Mouse (Mus musculus): ENCODE measurements around the gene Micu1. TPM values are rescaled to one million over a fixed set of nuclear protein-coding genes. Genes with fewer than 3 reads are reported as not detected.
A peak's percentile ranks its signal among the peaks of the same experiment; 100 is the strongest.

The Micu1 gene
- polyA plus RNA-seq, 1 experiment from 2014 or later: 65.0 TPM

DNA sequence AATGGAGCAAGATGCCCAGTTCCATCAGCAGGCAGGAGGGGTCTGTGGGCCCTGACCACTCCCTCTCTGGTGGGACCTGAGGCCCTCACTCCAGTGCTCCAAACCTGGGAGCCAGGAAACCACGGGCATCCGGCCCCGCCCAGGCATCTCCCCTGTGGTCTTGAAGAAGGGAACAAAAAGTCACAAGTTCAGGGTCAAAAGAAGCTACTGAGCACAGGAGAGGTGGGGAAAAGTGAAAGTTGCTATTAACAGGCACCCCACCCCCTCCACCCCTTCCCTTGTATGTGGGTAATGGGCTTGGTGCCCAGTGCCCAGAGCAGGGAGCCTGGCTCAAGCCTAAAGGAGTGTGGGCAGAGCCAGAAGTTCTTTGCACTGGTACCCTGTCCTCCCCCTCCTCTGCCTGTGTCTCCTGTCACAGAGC, 194.6 kb downstream of the Micu1 start:
- H3K36me3 ChIP-seq (ENCODE audit: control insufficient read depth, insufficient read depth, low read length): peaks cover 4% of the 10 kb centered on the region; the same call in 1 of the 2 replicates
- H3K27me3 ChIP-seq (ENCODE audit: control insufficient read depth, insufficient read depth, low read length): no peaks in the 10 kb centered on the region
- H3K4me3 ChIP-seq (ENCODE audit: low read depth, low read length): no peak overlapping the region
- H3K4me2 ChIP-seq (ENCODE audit: low read depth, low read length, severe bottlenecking): peak overlapping the region; percentile 22; the same call in 1 of the 2 replicates
- peak overlapping the region; percentile 45 for H3K9ac ChIP-seq (ENCODE audit: low read length)
- peaks cover 45% of the 10 kb centered on the region for H3K4me1 ChIP-seq (replicated peaks; ENCODE audit: control insufficient read depth, insufficient read depth, low read length)
- DNase-seq (ENCODE audit: low spot score) (no peak), ATAC-seq (replicated peaks; ENCODE audit: low FRiP score) (no peak)
- 49% methylated on average over 3 of the region's 3 CpGs for WGBS
- no peaks in the 10 kb centered on the region for H3K9me3 ChIP-seq (ENCODE audit: control insufficient read depth, low read length)
- H3K27ac ChIP-seq (ENCODE audit: low read depth, low read length): peak overlapping the region; percentile 91

DNA sequence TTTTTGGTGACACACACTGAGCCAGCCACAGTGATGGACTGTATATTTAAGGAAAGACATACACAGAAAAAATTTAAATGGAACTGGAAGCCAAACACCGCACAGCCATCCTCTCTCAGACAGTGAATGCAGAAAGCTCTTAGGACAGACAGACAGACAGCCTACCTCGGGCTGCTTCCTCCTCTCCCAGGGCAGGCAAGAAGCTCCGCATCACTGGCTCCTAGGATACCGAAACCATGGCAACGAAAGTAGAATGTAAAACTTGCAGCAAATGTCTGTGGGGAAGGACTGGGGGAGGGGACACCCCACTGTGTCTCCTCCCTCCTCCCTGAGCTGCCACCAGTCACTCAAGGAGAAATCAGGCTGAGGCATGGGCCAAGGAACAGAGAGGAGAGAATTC, 195.2 kb downstream of the Micu1 start:
- Histone ChIP-seq H3K9ac (ENCODE audit: low read length) (peak overlapping the region; percentile 45; the same call in 1 of the 2 replicates), H3K27me3 (ENCODE audit: control insufficient read depth, insufficient read depth, low read length) (no peaks in the 10 kb centered on the region), H3K4me1 (replicated peaks; ENCODE audit: control insufficient read depth, insufficient read depth, low read length) (peaks cover 45% of the 10 kb centered on the region), H3K4me3 (ENCODE audit: low read depth, low read length) (no peak overlapping the region), H3K27ac (ENCODE audit: low read depth, low read length) (peak overlapping the region; percentile 91), H3K4me2 (ENCODE audit: low read depth, low read length, severe bottlenecking) (peak overlapping the region; percentile 22; the same call in 1 of the 2 replicates), H3K36me3 (ENCODE audit: control insufficient read depth, insufficient read depth, low read length) (no peaks in the 10 kb centered on the region), H3K9me3 (ENCODE audit: control insufficient read depth, low read length) (no peaks in the 10 kb centered on the region)
- WGBS: 20% methylated on average over 5 of the region's 5 CpGs
- peak; percentile 21 for ATAC-seq (replicated peaks; ENCODE audit: low FRiP score)
- DNase-seq (ENCODE audit: low spot score): peak; percentile 86

DNA sequence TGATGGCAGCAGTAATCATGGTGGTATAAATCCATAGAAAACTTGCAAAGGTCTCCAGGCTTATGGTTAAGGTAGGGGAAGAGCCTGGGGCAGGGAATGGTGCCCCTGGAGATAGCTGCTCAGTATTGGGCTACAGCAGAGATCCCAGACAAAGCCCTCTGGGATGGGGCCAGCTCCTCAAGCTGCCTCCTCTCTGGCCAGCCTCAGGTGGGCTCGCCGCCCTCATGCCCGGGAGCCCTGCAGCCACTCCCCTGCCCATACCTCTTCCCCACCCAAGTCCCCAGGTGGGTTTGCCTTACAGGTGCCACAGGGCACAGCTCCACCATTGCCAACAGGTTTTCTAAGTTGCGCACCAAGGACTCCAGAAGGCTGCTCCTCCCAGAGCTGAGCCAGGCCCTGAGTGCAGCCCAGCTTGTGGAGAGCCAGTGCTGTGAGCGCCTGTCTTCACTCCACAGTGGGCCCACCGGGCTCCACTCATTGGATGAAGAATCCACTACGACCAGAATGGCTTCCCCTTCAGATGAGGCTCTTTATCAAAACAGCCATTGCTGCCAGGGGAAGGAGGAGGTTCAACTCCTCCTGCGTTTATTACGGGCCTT, 196.0 kb downstream of the Micu1 start:
- Histone ChIP-seq H3K27me3 (ENCODE audit: control insufficient read depth, insufficient read depth, low read length) (no peaks in the 10 kb centered on the region), H3K4me1 (replicated peaks; ENCODE audit: control insufficient read depth, insufficient read depth, low read length) (peaks cover 45% of the 10 kb centered on the region), H3K4me2 (ENCODE audit: low read depth, low read length, severe bottlenecking) (0 out of 2 replicates have a peak overlapping the region, but pooled peaks have one; percentile 0), H3K27ac (ENCODE audit: low read depth, low read length) (peak overlapping the region; percentile 98), H3K9ac (ENCODE audit: low read length) (peak overlapping the region; percentile 55), H3K36me3 (ENCODE audit: control insufficient read depth, insufficient read depth, low read length) (no peaks in the 10 kb centered on the region), H3K4me3 (ENCODE audit: low read depth, low read length) (no peak overlapping the region), H3K9me3 (ENCODE audit: control insufficient read depth, low read length) (no peaks in the 10 kb centered on the region)
- 74% methylated on average over 9 of the region's 9 CpGs for WGBS
- ATAC-seq (replicated peaks; ENCODE audit: low FRiP score) (no peak), DNase-seq (ENCODE audit: low spot score) (no peak)

DNA sequence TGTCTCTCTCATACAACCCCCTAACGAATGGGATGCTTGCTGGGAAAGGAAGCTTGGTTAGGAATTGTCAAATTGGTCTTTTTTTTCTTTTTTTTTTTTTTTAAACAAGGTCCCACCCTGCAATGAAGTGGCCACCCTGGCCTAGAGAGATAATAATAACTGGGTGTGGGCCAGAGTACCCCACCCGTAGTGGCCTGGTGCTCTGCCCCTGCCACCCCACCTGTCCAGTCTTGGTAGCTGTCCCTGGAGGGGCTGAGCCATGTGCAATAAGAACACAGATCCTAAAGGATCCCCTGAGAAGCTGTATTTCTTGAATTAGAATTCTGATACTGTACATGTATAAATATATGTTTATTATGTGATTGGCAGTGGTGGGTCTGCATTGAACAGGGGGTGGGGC, 196.7 kb downstream of the Micu1 start:
- Histone ChIP-seq H3K9me3 (ENCODE audit: control insufficient read depth, low read length) (no peaks in the 10 kb centered on the region), H3K4me1 (replicated peaks; ENCODE audit: control insufficient read depth, insufficient read depth, low read length) (peaks cover 45% of the 10 kb centered on the region), H3K9ac (ENCODE audit: low read length) (peak overlapping the region; percentile 64), H3K36me3 (ENCODE audit: control insufficient read depth, insufficient read depth, low read length) (no peaks in the 10 kb centered on the region), H3K27me3 (ENCODE audit: control insufficient read depth, insufficient read depth, low read length) (no peaks in the 10 kb centered on the region), H3K4me2 (ENCODE audit: low read depth, low read length, severe bottlenecking) (peak overlapping the region; percentile 38), H3K27ac (ENCODE audit: low read depth, low read length) (peak overlapping the region; percentile 98), H3K4me3 (ENCODE audit: low read depth, low read length) (0 out of 2 replicates have a peak overlapping the region, but pooled peaks have one; percentile 12)
- DNase-seq (ENCODE audit: low spot score) (no peak), ATAC-seq (replicated peaks; ENCODE audit: low FRiP score) (peak; percentile 6)
- WGBS: 41% methylated on average over 2 of the region's 2 CpGs

DNA sequence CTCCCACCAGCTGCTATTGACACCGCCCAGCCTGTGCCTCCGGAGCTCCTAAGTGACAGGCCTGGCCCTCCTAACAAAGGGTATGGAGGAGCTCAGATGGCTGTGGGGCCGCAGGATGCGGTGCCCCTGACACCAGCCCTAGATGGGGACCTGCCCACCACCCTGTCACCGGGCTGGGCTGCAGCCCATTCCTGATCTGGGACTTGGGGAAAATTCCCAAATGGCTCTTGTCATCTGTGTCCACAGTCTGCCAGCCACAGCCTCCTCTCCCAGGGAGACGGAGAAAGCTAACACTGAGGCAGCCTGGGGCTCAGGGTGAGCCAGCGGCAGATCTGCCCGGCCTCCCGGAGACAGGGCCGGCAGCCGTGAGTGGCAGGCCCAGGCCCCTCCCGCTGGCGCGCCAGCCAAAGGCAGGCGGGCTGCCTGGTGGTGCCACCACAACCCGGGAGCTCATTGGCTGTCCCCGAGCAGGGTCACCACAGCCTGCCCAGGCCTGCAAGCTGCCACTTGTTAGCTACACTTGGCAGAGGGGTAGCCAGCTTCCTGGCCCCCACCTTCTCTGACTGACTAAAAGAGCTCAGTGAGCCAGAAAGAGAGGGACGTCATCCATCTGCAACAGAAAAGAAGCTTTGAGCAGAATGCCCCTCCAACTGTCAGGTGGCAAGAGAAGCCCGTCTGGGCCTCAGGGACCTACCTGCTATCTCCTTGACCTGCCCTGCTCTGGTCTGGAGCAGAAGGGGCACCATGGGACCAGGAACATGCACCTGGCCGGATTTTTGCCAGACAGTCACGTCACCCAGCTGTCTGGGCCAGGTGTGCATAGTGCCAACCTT, 197.3 kb downstream of the Micu1 start:
- H3K9me3 ChIP-seq (ENCODE audit: control insufficient read depth, low read length): no peaks in the 10 kb centered on the region
- peaks cover 45% of the 10 kb centered on the region for H3K4me1 ChIP-seq (replicated peaks; ENCODE audit: control insufficient read depth, insufficient read depth, low read length)
- 0 out of 2 replicates have a peak overlapping the region, but pooled peaks have one; percentile 12 for H3K4me3 ChIP-seq (ENCODE audit: low read depth, low read length)
- WGBS: 6% methylated on average over 21 of the region's 21 CpGs
- ATAC-seq (replicated peaks; ENCODE audit: low FRiP score) (peak; percentile 93), DNase-seq (ENCODE audit: low spot score) (peak; percentile 96)
- no peaks in the 10 kb centered on the region for H3K36me3 ChIP-seq (ENCODE audit: control insufficient read depth, insufficient read depth, low read length)
- no peaks in the 10 kb centered on the region for H3K27me3 ChIP-seq (ENCODE audit: control insufficient read depth, insufficient read depth, low read length)
- H3K4me2 ChIP-seq (ENCODE audit: low read depth, low read length, severe bottlenecking): peak overlapping the region; percentile 38
- peak overlapping the region; percentile 98 for H3K27ac ChIP-seq (ENCODE audit: low read depth, low read length)
- H3K9ac ChIP-seq (ENCODE audit: low read length): peak overlapping the region; percentile 64

DNA sequence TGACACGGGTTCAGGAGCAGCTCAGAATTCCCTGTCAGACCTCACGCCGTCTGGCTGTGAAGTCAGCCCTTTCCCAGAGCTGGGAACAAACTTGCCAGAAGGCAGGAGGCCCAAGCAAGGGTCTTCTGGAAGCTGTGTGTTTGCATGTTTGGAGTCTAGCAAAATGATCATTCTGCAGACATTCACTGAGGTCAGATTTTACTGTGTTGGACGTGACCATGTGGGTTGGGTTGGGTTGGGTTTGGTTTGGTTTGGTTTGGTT, 197.8 kb downstream of the Micu1 start:
- H3K27ac ChIP-seq (ENCODE audit: low read depth, low read length): peak overlapping the region; percentile 98
- no peaks in the 10 kb centered on the region for H3K36me3 ChIP-seq (ENCODE audit: control insufficient read depth, insufficient read depth, low read length)
- ATAC-seq (replicated peaks; ENCODE audit: low FRiP score) (no peak), DNase-seq (ENCODE audit: low spot score) (no peak)
- peak overlapping the region; percentile 38 for H3K4me2 ChIP-seq (ENCODE audit: low read depth, low read length, severe bottlenecking)
- H3K9me3 ChIP-seq (ENCODE audit: control insufficient read depth, low read length): no peaks in the 10 kb centered on the region
- peak overlapping the region; percentile 47 for H3K9ac ChIP-seq (ENCODE audit: low read length)
- H3K27me3 ChIP-seq (ENCODE audit: control insufficient read depth, insufficient read depth, low read length): no peaks in the 10 kb centered on the region
- peaks cover 42% of the 10 kb centered on the region for H3K4me1 ChIP-seq (replicated peaks; ENCODE audit: control insufficient read depth, insufficient read depth, low read length)
- WGBS: 43% methylated on average over 4 of the region's 4 CpGs
- H3K4me3 ChIP-seq (ENCODE audit: low read depth, low read length): no peak overlapping the region

DNA sequence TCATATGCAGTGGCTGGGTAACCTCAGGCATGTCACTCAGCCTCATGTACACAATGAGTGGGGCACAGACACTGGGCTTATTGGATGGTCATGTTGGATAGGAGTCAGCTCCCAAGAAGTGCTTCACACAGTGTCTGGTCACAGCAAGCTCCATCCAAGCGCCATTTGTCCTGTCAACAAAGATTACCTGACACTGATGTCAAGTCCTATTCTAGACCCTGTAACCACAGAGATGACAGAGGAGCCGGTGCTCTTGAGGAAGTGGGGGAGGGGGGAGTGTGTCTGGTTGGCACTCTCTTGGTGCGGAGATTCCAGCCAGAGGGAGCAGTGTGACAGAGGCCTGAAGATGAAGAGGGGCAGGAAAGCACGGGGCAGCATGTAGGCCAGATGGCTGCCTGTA, 198.7 kb downstream of the Micu1 start:
- H3K9me3 ChIP-seq (ENCODE audit: control insufficient read depth, low read length): no peaks in the 10 kb centered on the region
- DNase-seq (ENCODE audit: low spot score): no peak

DNA sequence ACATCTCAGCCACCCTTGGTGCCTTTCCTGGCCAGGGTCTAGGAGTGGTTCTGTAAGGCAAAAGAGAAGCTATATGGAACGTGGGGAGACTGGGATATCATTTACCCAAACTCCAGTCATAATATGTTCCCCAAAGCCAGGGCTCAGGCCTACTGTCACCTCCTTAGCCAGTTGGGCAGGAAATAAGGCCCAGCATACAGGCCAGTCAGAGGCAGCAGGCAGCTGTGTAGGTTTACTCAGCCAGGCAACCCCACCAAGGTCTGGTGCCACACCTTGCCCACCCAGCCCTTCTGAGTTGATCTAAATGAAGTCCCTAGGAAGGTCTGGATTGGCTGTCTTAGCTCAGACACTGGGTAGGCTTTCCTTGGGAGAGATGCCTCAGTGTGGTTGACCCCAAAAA, 199.2 kb downstream of the Micu1 start:
- Histone ChIP-seq H3K4me2 (ENCODE audit: low read depth, low read length, severe bottlenecking) (no peak overlapping the region), H3K27ac (ENCODE audit: low read depth, low read length) (no peak overlapping the region; the same call in 1 of the 2 replicates), H3K4me1 (replicated peaks; ENCODE audit: control insufficient read depth, insufficient read depth, low read length) (peaks cover 39% of the 10 kb centered on the region), H3K4me3 (ENCODE audit: low read depth, low read length) (no peak overlapping the region), H3K27me3 (ENCODE audit: control insufficient read depth, insufficient read depth, low read length) (no peaks in the 10 kb centered on the region), H3K36me3 (ENCODE audit: control insufficient read depth, insufficient read depth, low read length) (no peaks in the 10 kb centered on the region), H3K9me3 (ENCODE audit: control insufficient read depth, low read length) (no peaks in the 10 kb centered on the region), H3K9ac (ENCODE audit: low read length) (no peak overlapping the region; the same call in 1 of the 2 replicates)
- DNase-seq (ENCODE audit: low spot score): no peak
- 91% methylated on average over 1 of the region's 1 CpGs for WGBS
- no peak for ATAC-seq (replicated peaks; ENCODE audit: low FRiP score)

More for the DNA sequence above, 198.7 kb downstream of the Micu1 start:
- peaks cover 42% of the 10 kb centered on the region for H3K4me1 ChIP-seq (replicated peaks; ENCODE audit: control insufficient read depth, insufficient read depth, low read length)
- no peak for ATAC-seq (replicated peaks; ENCODE audit: low FRiP score)
- no peak overlapping the region for H3K4me2 ChIP-seq (ENCODE audit: low read depth, low read length, severe bottlenecking)
- H3K27ac ChIP-seq (ENCODE audit: low read depth, low read length): peak overlapping the region; percentile 98
- no peaks in the 10 kb centered on the region for H3K36me3 ChIP-seq (ENCODE audit: control insufficient read depth, insufficient read depth, low read length)
- 66% methylated on average over 4 of the region's 4 CpGs for WGBS
- H3K27me3 ChIP-seq (ENCODE audit: control insufficient read depth, insufficient read depth, low read length): no peaks in the 10 kb centered on the region
- no peak overlapping the region for H3K9ac ChIP-seq (ENCODE audit: low read length)
- H3K4me3 ChIP-seq (ENCODE audit: low read depth, low read length): no peak overlapping the region

Measured in forebrain, embryonic 11.5 days (tissue).